Mouse (Mus musculus): ENCODE results near the gene C2cd4c. TPM values are rescaled to one million over a fixed set of nuclear protein-coding genes. Genes with fewer than 3 reads are reported as not detected.

C2cd4c gene
- polyA plus RNA-seq, 1 experiment from 2014 or later, result 0.11 TPM

GRCm38 (mm10) chr10:79573611-79574010, 40.2 kb downstream of the C2cd4c start:
- Histone ChIP-seq H3K9me3 (no peaks in the 10 kb centered on the region), H3K9ac (no peak overlapping the region), H3K4me1 (replicated peaks) (no peaks in the 10 kb centered on the region), H3K36me3 (no peaks in the 10 kb centered on the region), H3K4me3 (no peak overlapping the region), H3K27ac (replicated peaks) (no peak overlapping the region), H3K4me2 (no peak overlapping the region), H3K27me3 (no peaks in the 10 kb centered on the region)
- 87% methylated on average over 6 of the region's 6 CpGs for WGBS
- ATAC-seq (ENCODE audit: low read depth), result no peak

GRCm38 (mm10) chr10:79571314-79571713, 42.5 kb downstream of the C2cd4c start:
- H3K4me2 ChIP-seq, result no peak overlapping the region
- no peak overlapping the region for H3K4me3 ChIP-seq
- ATAC-seq (ENCODE audit: low read depth), result no peak
- 88% methylated on average over 2 of the region's 2 CpGs for WGBS
- H3K27me3 ChIP-seq, result no peaks in the 10 kb centered on the region
- H3K36me3 ChIP-seq, result no peaks in the 10 kb centered on the region
- no peak overlapping the region for H3K27ac ChIP-seq (replicated peaks)
- H3K9ac ChIP-seq, result no peak overlapping the region
- no peaks in the 10 kb centered on the region for H3K4me1 ChIP-seq (replicated peaks)
- peaks cover 4% of the 10 kb centered on the region; the same call in 1 of the 2 replicates for H3K9me3 ChIP-seq

- H3K9me3 ChIP-seq, result peaks cover 7% of the 10 kb centered on the region
- ATAC-seq (ENCODE audit: low read depth), result no peak
- H3K36me3 ChIP-seq, result no peaks in the 10 kb centered on the region
- H3K9ac ChIP-seq, result no peak overlapping the region
- no peaks in the 10 kb centered on the region for H3K27me3 ChIP-seq
- no peak overlapping the region for H3K27ac ChIP-seq (replicated peaks)
- no peaks in the 10 kb centered on the region for H3K4me1 ChIP-seq (replicated peaks)
- no peak overlapping the region for H3K4me2 ChIP-seq
- 90% methylated on average over 5 of the region's 5 CpGs for WGBS
- H3K4me3 ChIP-seq, result no peak overlapping the region
Measured at GRCm38 (mm10) chr10:79569921-79570320, 43.9 kb downstream of the C2cd4c start.

- Histone ChIP-seq H3K27me3 (no peaks in the 10 kb centered on the region), H3K27ac (replicated peaks) (no peak overlapping the region), H3K9me3 (0 out of 2 replicates have a peak, but pooled peaks cover 5% of the 10 kb centered on the region), H3K4me2 (no peak overlapping the region), H3K36me3 (no peaks in the 10 kb centered on the region), H3K9ac (no peak overlapping the region), H3K4me1 (replicated peaks) (peaks cover 6% of the 10 kb centered on the region; the same call in 1 of the 2 replicates), H3K4me3 (no peak overlapping the region)
- 93% methylated on average over 2 of the region's 2 CpGs for WGBS
- no peak for ATAC-seq (ENCODE audit: low read depth)
Measured at GRCm38 (mm10) chr10:79559716-79560115, 54.1 kb downstream of the C2cd4c start.

GRCm38 (mm10) chr10:79557496-79557895, 56.3 kb downstream of the C2cd4c start:
- Histone ChIP-seq H3K4me1 (replicated peaks) (peaks cover 24% of the 10 kb centered on the region), H3K27ac (replicated peaks) (no peak overlapping the region), H3K9ac (no peak overlapping the region), H3K36me3 (no peaks in the 10 kb centered on the region), H3K4me2 (no peak overlapping the region), H3K27me3 (no peaks in the 10 kb centered on the region), H3K9me3 (no peaks in the 10 kb centered on the region), H3K4me3 (no peak overlapping the region)
- WGBS, result 95% methylated on average over 5 of the region's 5 CpGs
- ATAC-seq (ENCODE audit: low read depth), result no peak

- Histone ChIP-seq H3K36me3 (no peaks in the 10 kb centered on the region), H3K9me3 (no peaks in the 10 kb centered on the region), H3K4me1 (replicated peaks) (peaks cover 30% of the 10 kb centered on the region), H3K9ac (no peak overlapping the region), H3K4me2 (no peak overlapping the region), H3K27ac (replicated peaks) (no peak overlapping the region), H3K4me3 (no peak overlapping the region), H3K27me3 (no peaks in the 10 kb centered on the region)
- no peak for ATAC-seq (ENCODE audit: low read depth)
- 91% methylated on average over 5 of the region's 5 CpGs for WGBS
Measured at GRCm38 (mm10) chr10:79556951-79557350, 56.9 kb downstream of the C2cd4c start.

Other genes with a start within 250 kb of the C2cd4c start
- not detected in 2 replicates for gene Vmn2r83, start 145.3 kb downstream of the C2cd4c start, polyA plus RNA-seq (2015; fragmentation: Nextera tagmentation; extraction: Ambion mirVana)
- gene Plpp2, start 80.2 kb downstream of the C2cd4c start, polyA plus RNA-seq (2015; fragmentation: Nextera tagmentation; extraction: Ambion mirVana), result 15.4 and 17.5 TPM in 2 replicates
- 58.8 and 59.5 TPM in 2 replicates for gene Mier2, start 58.8 kb downstream of the C2cd4c start, polyA plus RNA-seq (2015; fragmentation: Nextera tagmentation; extraction: Ambion mirVana)
- gene Theg, start 26.7 kb downstream of the C2cd4c start, polyA plus RNA-seq (2015; fragmentation: Nextera tagmentation; extraction: Ambion mirVana), result not detected in 2 replicates
- 34.5 and 39.0 TPM in 2 replicates for gene Shc2, start 23.9 kb upstream of the C2cd4c start, polyA plus RNA-seq (2015; fragmentation: Nextera tagmentation; extraction: Ambion mirVana)
- not detected in 2 replicates for gene Odf3l2, start 31.7 kb upstream of the C2cd4c start, polyA plus RNA-seq (2015; fragmentation: Nextera tagmentation; extraction: Ambion mirVana)
- 0.62 and 1.1 TPM in 2 replicates for gene Madcam1, start 50.5 kb upstream of the C2cd4c start, polyA plus RNA-seq (2015; fragmentation: Nextera tagmentation; extraction: Ambion mirVana)
- 82.3 and 90.2 TPM in 2 replicates for gene Tpgs1, start 55.3 kb upstream of the C2cd4c start, polyA plus RNA-seq (2015; fragmentation: Nextera tagmentation; extraction: Ambion mirVana)
- 98.3 and 98.7 TPM in 2 replicates for gene Cdc34, start 68.2 kb upstream of the C2cd4c start, polyA plus RNA-seq (2015; fragmentation: Nextera tagmentation; extraction: Ambion mirVana)
- 0.69 and 1.5 TPM in 2 replicates for gene Gzmm, start 75.0 kb upstream of the C2cd4c start, polyA plus RNA-seq (2015; fragmentation: Nextera tagmentation; extraction: Ambion mirVana)
- 750 and 762 TPM in 2 replicates for gene Bsg, start 90.5 kb upstream of the C2cd4c start, polyA plus RNA-seq (2015; fragmentation: Nextera tagmentation; extraction: Ambion mirVana)
- 0.78 and 0.83 TPM in 2 replicates for gene Hcn2, start 102.6 kb upstream of the C2cd4c start, polyA plus RNA-seq (2015; fragmentation: Nextera tagmentation; extraction: Ambion mirVana)
- 40.7 and 41.2 TPM in 2 replicates for gene Polrmt, start 132.6 kb upstream of the C2cd4c start, polyA plus RNA-seq (2015; fragmentation: Nextera tagmentation; extraction: Ambion mirVana)
- gene Fgf22, start 141.1 kb upstream of the C2cd4c start, polyA plus RNA-seq (2015; fragmentation: Nextera tagmentation; extraction: Ambion mirVana), result 1.7 and 2.7 TPM in 2 replicates
- 96.2 and 98.5 TPM in 2 replicates for gene Rnf126, start 152.9 kb upstream of the C2cd4c start, polyA plus RNA-seq (2015; fragmentation: Nextera tagmentation; extraction: Ambion mirVana)
- 1.9 and 2.8 TPM in 2 replicates for gene Fstl3, start 163.2 kb upstream of the C2cd4c start, polyA plus RNA-seq (2015; fragmentation: Nextera tagmentation; extraction: Ambion mirVana)
- 0.07 and 0.69 TPM in 2 replicates for gene Prss57, start 176.9 kb upstream of the C2cd4c start, polyA plus RNA-seq (2015; fragmentation: Nextera tagmentation; extraction: Ambion mirVana)
- gene Palm, start 179.5 kb upstream of the C2cd4c start, polyA plus RNA-seq (2015; fragmentation: Nextera tagmentation; extraction: Ambion mirVana), result 214 and 231 TPM in 2 replicates
- gene Misp, start 207.0 kb upstream of the C2cd4c start, polyA plus RNA-seq (2015; fragmentation: Nextera tagmentation; extraction: Ambion mirVana), result 2.1 and 2.5 TPM in 2 replicates
- 87.9 and 114 TPM in 2 replicates for gene Ptbp1, start 240.4 kb upstream of the C2cd4c start, polyA plus RNA-seq (2015; fragmentation: Nextera tagmentation; extraction: Ambion mirVana)